Comparison of ENCODE assay signal across 8 mouse cellular contexts in the genomic region with DNA sequence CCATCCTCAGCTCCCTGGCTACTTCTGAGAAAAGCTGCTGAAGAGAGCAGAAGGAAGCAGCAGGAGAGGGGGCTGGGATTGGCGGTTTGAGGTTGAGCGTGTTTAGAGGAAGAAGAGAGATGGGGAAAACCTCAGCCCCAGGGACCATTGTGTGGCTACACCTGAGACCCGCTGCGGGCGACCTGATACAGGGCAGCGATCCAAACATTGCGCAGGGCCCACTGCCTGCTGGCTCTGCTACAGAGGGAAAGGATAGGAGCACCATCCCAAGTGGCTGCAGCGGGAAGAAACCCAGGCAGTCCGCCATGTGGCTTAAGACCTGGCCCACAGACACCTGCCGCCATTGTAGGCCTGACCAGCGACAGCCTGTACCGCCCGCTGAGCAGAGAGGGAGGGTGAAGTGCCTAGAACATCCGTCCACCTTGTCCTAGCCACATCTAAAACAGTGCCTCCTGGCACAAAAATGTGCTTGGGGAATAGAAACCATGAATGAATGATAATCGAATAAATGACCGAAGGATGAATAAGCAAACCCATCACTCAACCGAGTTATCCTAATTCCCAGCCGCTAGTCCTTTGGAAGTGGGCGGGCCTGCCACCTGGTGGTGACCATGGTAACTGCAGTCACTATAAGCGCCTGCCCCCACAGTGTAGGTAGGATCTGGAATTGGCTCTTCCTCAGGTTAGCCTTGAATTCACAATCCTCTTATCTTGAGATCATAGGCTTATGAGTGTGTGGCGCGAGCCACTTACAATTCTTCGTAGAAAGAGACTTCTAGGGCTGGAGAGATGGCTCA. TPM values are rescaled to one million over a fixed set of nuclear protein-coding genes. Genes with fewer than 3 reads are reported as not detected.
DNase-seq lines count a peak whose midpoint lies in the region; ATAC-seq and TF ChIP-seq lines count a peak whose summit lies in the region.

No protein-coding gene starts in this region.

- no peak overlapping the region for H3K4me2 ChIP-seq in heart, embryonic 11.5 days
- no peak overlapping the region for H3K4me2 ChIP-seq in kidney, embryonic 15.5 days
- H3K4me2 ChIP-seq in liver, embryonic 13.5 days, result no peak overlapping the region
- H3K4me2 ChIP-seq in neural tube, embryonic 13.5 days, result peak overlapping the region; percentile 27; the same call in 1 of the 2 replicates

- TF ChIP-seq POLR2A in embryonic fibroblast, embryonic 13.5 days (IDR thresholded peaks at IDR 0.05; ENCODE audit: low read depth, low read length), result no peak

- 0 out of 2 replicates have a peak, but pooled peaks have one; percentile 23 for ATAC-seq in heart, embryonic 11.5 days (replicated peaks; ENCODE audit: insufficient number of reproducible peaks, low FRiP score, low TSS enrichment)
- ATAC-seq in kidney, embryonic 15.5 days (replicated peaks; ENCODE audit: low FRiP score), result 0 out of 2 replicates have a peak, but pooled peaks have one; percentile 15
- ATAC-seq in liver, embryonic 13.5 days (ENCODE audit: low read depth), result 0 out of 2 replicates have a peak, but pooled peaks have one; percentile 31
- no peak; the same call in 1 of the 2 replicates for ATAC-seq in neural tube, embryonic 13.5 days (ENCODE audit: low read depth)

- H3K36me3 ChIP-seq in E14TG2a.4 (ENCODE audit: insufficient read depth, low read length), result no peaks in the 10 kb centered on the region
- H3K36me3 ChIP-seq in heart, embryonic 11.5 days (ENCODE audit: control insufficient read depth, insufficient read depth, low read length), result no peaks in the 10 kb centered on the region
- H3K36me3 ChIP-seq in kidney, embryonic 15.5 days, result no peaks in the 10 kb centered on the region
- no peaks in the 10 kb centered on the region for H3K36me3 ChIP-seq in liver, embryonic 13.5 days
- H3K36me3 ChIP-seq in neural tube, embryonic 13.5 days, result no peaks in the 10 kb centered on the region

- H3K9ac ChIP-seq in heart, embryonic 11.5 days (ENCODE audit: low read depth, low read length), result no peak overlapping the region
- H3K9ac ChIP-seq in kidney, embryonic 15.5 days, result no peak overlapping the region
- no peak overlapping the region for H3K9ac ChIP-seq in liver, embryonic 13.5 days
- no peak overlapping the region for H3K9ac ChIP-seq in neural tube, embryonic 13.5 days

- H3K9me3 ChIP-seq in E14TG2a.4 (ENCODE audit: low read length), result peaks cover 3% of the 10 kb centered on the region; the same call in 1 of the 2 replicates
- H3K9me3 ChIP-seq in heart, embryonic 11.5 days (replicated peaks; ENCODE audit: control insufficient read depth, low read length), result no peaks in the 10 kb centered on the region
- H3K9me3 ChIP-seq in kidney, embryonic 15.5 days (replicated peaks), result no peaks in the 10 kb centered on the region
- no peaks in the 10 kb centered on the region; the same call in 1 of the 2 replicates for H3K9me3 ChIP-seq in liver, embryonic 13.5 days (replicated peaks)
- no peaks in the 10 kb centered on the region for H3K9me3 ChIP-seq in neural tube, embryonic 13.5 days

- peak; percentile 64 to 72 for DNase-seq in adrenal gland, postnatal 4 days (ENCODE audit: low spot score in 2 of 2)
- peak; percentile 30 for DNase-seq in liver, embryonic 13.5 days
- DNase-seq in testis, postnatal 14 days (ENCODE audit: low spot score), result peak; percentile 71

- peak; percentile 88 for TF ChIP-seq CTCF in E14TG2a.4 (conservative IDR thresholded peaks at IDR 0.05; ENCODE audit: low read length)
- peak; percentile 83; the same call in 1 of the 2 replicates for TF ChIP-seq CTCF in embryonic fibroblast, embryonic 13.5 days (IDR thresholded peaks at IDR 0.05; ENCODE audit: borderline replicate concordance, insufficient read depth, low read length)

- WGBS in heart, embryonic 11.5 days (ENCODE audit: insufficient replicate concordance), result 30% methylated on average over 23 of the region's 23 CpGs
- 38% methylated on average over 23 of the region's 23 CpGs for whole genome bisulfite sequencing in kidney, embryonic 15.5 days
- WGBS in liver, embryonic 13.5 days (ENCODE audit: insufficient replicate concordance), result 21% methylated on average over 23 of the region's 23 CpGs
- WGBS in neural tube, embryonic 13.5 days, result 33% methylated on average over 23 of the region's 23 CpGs

- H3K27ac ChIP-seq in embryonic fibroblast, embryonic 13.5 days (ENCODE audit: insufficient read depth, low read length), result no peak overlapping the region
- H3K27ac ChIP-seq in heart, embryonic 11.5 days (ENCODE audit: low read depth, low read length), result no peak overlapping the region
- peak overlapping the region; percentile 74; the same call in 1 of the 2 replicates for H3K27ac ChIP-seq in kidney, embryonic 15.5 days
- H3K27ac ChIP-seq in liver, embryonic 13.5 days, result no peak overlapping the region
- H3K27ac ChIP-seq in neural tube, embryonic 13.5 days (replicated peaks), result no peak overlapping the region

- peaks cover 6% of the 10 kb centered on the region; the same call in 1 of the 2 replicates for H3K27me3 ChIP-seq in E14TG2a.4 (ENCODE audit: insufficient read depth, low read length)
- 0 out of 2 replicates have a peak, but pooled peaks cover 2% of the 10 kb centered on the region for H3K27me3 ChIP-seq in heart, embryonic 11.5 days (ENCODE audit: control insufficient read depth, insufficient read depth, low read length)
- no peaks in the 10 kb centered on the region for H3K27me3 ChIP-seq in kidney, embryonic 15.5 days
- peaks cover 41% of the 10 kb centered on the region for H3K27me3 ChIP-seq in liver, embryonic 13.5 days
- H3K27me3 ChIP-seq in neural tube, embryonic 13.5 days, result peaks cover 15% of the 10 kb centered on the region; the same call in 1 of the 2 replicates

- H3K4me3 ChIP-seq in E14TG2a.4 (replicated peaks; ENCODE audit: low read length), result peak overlapping the region; percentile 65
- no peak overlapping the region for H3K4me3 ChIP-seq in embryonic fibroblast, embryonic 13.5 days (ENCODE audit: insufficient read depth, low read length)
- H3K4me3 ChIP-seq in heart, embryonic 11.5 days (ENCODE audit: low read depth, low read length), result no peak overlapping the region
- no peak overlapping the region for H3K4me3 ChIP-seq in kidney, embryonic 15.5 days (replicated peaks)
- no peak overlapping the region for H3K4me3 ChIP-seq in liver, embryonic 13.5 days (replicated peaks)
- H3K4me3 ChIP-seq in neural tube, embryonic 13.5 days, result no peak overlapping the region

- peaks cover 59% of the 10 kb centered on the region for H3K4me1 ChIP-seq in E14TG2a.4 (replicated peaks; ENCODE audit: low read depth, low read length)
- H3K4me1 ChIP-seq in embryonic fibroblast, embryonic 13.5 days (ENCODE audit: control insufficient read depth, insufficient read depth, low read length), result peaks cover 8% of the 10 kb centered on the region
- peaks cover 8% of the 10 kb centered on the region for H3K4me1 ChIP-seq in heart, embryonic 11.5 days (ENCODE audit: control insufficient read depth, insufficient read depth, low read length)
- H3K4me1 ChIP-seq in kidney, embryonic 15.5 days, result peaks cover 35% of the 10 kb centered on the region
- H3K4me1 ChIP-seq in liver, embryonic 13.5 days (replicated peaks), result peaks cover 11% of the 10 kb centered on the region
- H3K4me1 ChIP-seq in neural tube, embryonic 13.5 days (replicated peaks), result peaks cover 9% of the 10 kb centered on the region

RNA-seq across cellular contexts. Expression of a gene that starts 13.3 kb away (rescaled TPM):
- under 1 TPM in 1 of 2 experiments, not detected in 1; 0.17 TPM for total RNA-seq in adrenal gland, postnatal 4 days (2021)
- 0.19 TPM in 1 of 2 replicates, not detected in the other for polyA plus RNA-seq in embryonic fibroblast, embryonic 13.5 days (2011; ENCODE audit: insufficient read length, low read depth, missing spikeins)
- 0.30 and 0.40 TPM in 2 replicates for polyA plus RNA-seq in heart, embryonic 11.5 days (2014; fragmentation: Nextera tagmentation; extraction: Ambion mirVana)
- 0.78 and 2.5 TPM in 2 replicates for polyA plus RNA-seq in kidney, embryonic 15.5 days (2015; fragmentation: Nextera tagmentation; extraction: Ambion mirVana)
- 0.03 TPM in 2 replicates for polyA plus RNA-seq in liver, embryonic 13.5 days (2015; fragmentation: Nextera tagmentation; extraction: Ambion mirVana)
- polyA plus RNA-seq in neural tube, embryonic 13.5 days (2015; fragmentation: Nextera tagmentation; extraction: Ambion mirVana), result 0.28 and 0.40 TPM in 2 replicates

RNA-seq across cellular contexts. Expression of a gene that starts 30.0 kb away (rescaled TPM):
- total RNA-seq in adrenal gland, postnatal 4 days (2021), result 10 to 100 TPM; 28.9 to 37.0 TPM
- polyA plus RNA-seq in embryonic fibroblast, embryonic 13.5 days (2011; ENCODE audit: insufficient read length, low read depth, missing spikeins), result 6.9 and 12.8 TPM in 2 replicates
- polyA plus RNA-seq in heart, embryonic 11.5 days (2014; fragmentation: Nextera tagmentation; extraction: Ambion mirVana), result 8.5 and 9.7 TPM in 2 replicates
- polyA plus RNA-seq in kidney, embryonic 15.5 days (2015; fragmentation: Nextera tagmentation; extraction: Ambion mirVana), result 21.0 and 22.9 TPM in 2 replicates
- 1.8 and 1.9 TPM in 2 replicates for polyA plus RNA-seq in liver, embryonic 13.5 days (2015; fragmentation: Nextera tagmentation; extraction: Ambion mirVana)
- 12.0 and 12.1 TPM in 2 replicates for polyA plus RNA-seq in neural tube, embryonic 13.5 days (2015; fragmentation: Nextera tagmentation; extraction: Ambion mirVana)

RNA-seq across cellular contexts. Expression of a gene that starts 39.4 kb away (rescaled TPM):
- under 1 TPM; 0.31 to 0.53 TPM for total RNA-seq in adrenal gland, postnatal 4 days (2021)
- polyA plus RNA-seq in embryonic fibroblast, embryonic 13.5 days (2011; ENCODE audit: insufficient read length, low read depth, missing spikeins), result not detected in 2 replicates
- not detected in 2 replicates for polyA plus RNA-seq in heart, embryonic 11.5 days (2014; fragmentation: Nextera tagmentation; extraction: Ambion mirVana)
- not detected in 2 replicates for polyA plus RNA-seq in kidney, embryonic 15.5 days (2015; fragmentation: Nextera tagmentation; extraction: Ambion mirVana)
- 0.09 TPM in 1 of 2 replicates, not detected in the other for polyA plus RNA-seq in liver, embryonic 13.5 days (2015; fragmentation: Nextera tagmentation; extraction: Ambion mirVana)
- polyA plus RNA-seq in neural tube, embryonic 13.5 days (2015; fragmentation: Nextera tagmentation; extraction: Ambion mirVana), result not detected in 2 replicates
